Mouse (Mus musculus) ES-E14 (cell line): ENCODE results near the gene Gpr146. TPM values are rescaled to one million over a fixed set of nuclear protein-coding genes. Genes with fewer than 3 reads are reported as not detected.

Experiments
- DNase-seq: peaks from one replicate; pipeline ENCODE4 v3.0.0-alpha.2; 2013; ENCODE audit warnings: low read depth, low spot score
- H3K27ac ChIP-seq: 2 replicates; pipeline ENCODE4 v1.5.1; 2012; ENCODE audit warnings: low read depth, mild to moderate bottlenecking, low read length, moderate library complexity, mixed read lengths; ENCODE audit not compliant: poor library complexity, insufficient read depth, severe bottlenecking
- H3K36me3 ChIP-seq: 2 replicates; pipeline ENCODE4 v1.6.1; 2012; ENCODE audit warnings: mild to moderate bottlenecking, low read length, moderate library complexity, mixed read lengths; ENCODE audit not compliant: control insufficient read depth, poor library complexity, insufficient read depth, severe bottlenecking
- H3K4me1 ChIP-seq, 2 experiments: fragments of 150-350 bp in 1 of 2; sonication (generic) in 1 of 2; 2 replicates each; pipeline ENCODE4 v1.6.1; 2012; ENCODE audit warnings: low read length in 2 of 2, mild to moderate bottlenecking in 1 of 2, mixed read lengths in 1 of 2; ENCODE audit not compliant: control insufficient read depth in 2 of 2, insufficient read depth in 2 of 2, poor library complexity in 1 of 2
- H3K4me3 ChIP-seq, 2 experiments: fragments of 150-350 bp in 1 of 2; sonication (generic) in 1 of 2; 2 replicates each; pipeline ENCODE4 v1.5.1; 2012; ENCODE audit warnings: low read length in 2 of 2, low read depth in 1 of 2, mild to moderate bottlenecking in 1 of 2, mixed read lengths in 1 of 2; ENCODE audit not compliant: insufficient read depth in 1 of 2, poor library complexity in 1 of 2, severe bottlenecking in 1 of 2
- H3K9ac ChIP-seq: 2 replicates; pipeline ENCODE4 v1.6.1; 2012; ENCODE audit warnings: low read depth, mild to moderate bottlenecking, low read length, mixed read lengths; ENCODE audit not compliant: poor library complexity, insufficient read depth, severe bottlenecking
- H3K9me3 ChIP-seq: fragments of 150-350 bp; sonication (generic); 2 replicates; pipeline ENCODE4 v1.6.1; 2012; ENCODE audit warnings: low read depth, mild to moderate bottlenecking, low read length; ENCODE audit not compliant: control insufficient read depth, insufficient read depth
- CHD2 ChIP-seq: IDR thresholded peaks from 2 replicates; pipeline ENCODE4 v1.6.1; 2014; ENCODE audit warnings: mild to moderate bottlenecking, low read depth, low read length, inconsistent platforms
- HCFC1 ChIP-seq: IDR thresholded peaks from 2 replicates; pipeline ENCODE4 v1.6.1; 2012; ENCODE audit warnings: low read length, inconsistent platforms, borderline replicate concordance; ENCODE audit not compliant: insufficient read depth
- MAFK ChIP-seq: IDR thresholded peaks from 2 replicates; pipeline ENCODE4 v1.6.1; 2014; ENCODE audit warnings: mild to moderate bottlenecking, low read depth, low read length, inconsistent platforms; ENCODE audit not compliant: insufficient read depth
- ZC3H11A ChIP-seq: IDR thresholded peaks from 2 replicates; pipeline ENCODE4 v1.6.1; 2012; ENCODE audit warnings: low read depth, mild to moderate bottlenecking, inconsistent platforms, low read length, borderline replicate concordance
- ZNF384 ChIP-seq: IDR thresholded peaks from 2 replicates; pipeline ENCODE4 v1.6.1; 2012; ENCODE audit warnings: low read depth, low read length, inconsistent platforms
- in situ Hi-C, 2 experiments: fragments of 600-800 bp; cut with MboI; formaldehyde crosslinking; loops; one replicate each; pipeline ENCODE4 v1.15.1; 2025; ENCODE audit warnings: low sequenced_read_pairs in 2 of 2, inconsistent platforms in 1 of 2; ENCODE audit not compliant: unreplicated experiment in 2 of 2
- total RNA-seq: library from RNA; depleted of rRNA; stranded (reverse); fragments of 300-350 nt; gene quantifications from 2 replicates; pipeline ENCODE4 v1.2.3, GENCODE M21; 2012; rRNA removed

Gpr146 gene
- 1.1 and 1.3 TPM in 2 replicates for total RNA-seq

GRCm38 (mm10) chr5:139377468-139378270, at the start of gene Gpr146:
Gene Gpr146 (plus strand): TSS chr5:139377697.
- Histone ChIP-seq H3K4me1 (peaks cover 12 to 29% of the 10 kb centered on the region in 2 experiments), H3K27ac (no peak within 1 kb of the TSS), H3K9ac (no peak within 1 kb of the TSS), H3K9me3 (no peaks in the 10 kb centered on the region), H3K36me3 (no peaks in the 10 kb centered on the region), H3K4me3 (no peak within 1 kb of the TSS)
- in situ Hi-C loops: no loop called here
- no peak for TF ChIP-seq MAFK
- TF ChIP-seq HCFC1: no peak
- TF ChIP-seq ZC3H11A: no peak
- DNase-seq: no peak

GRCm38 (mm10) chr5:139330766-139331165, 46.7 kb upstream of the Gpr146 start:
- Histone ChIP-seq H3K4me3 (no peak overlapping the region), H3K4me1 (peaks cover 0 to 11% of the 10 kb centered on the region in 2 experiments; a peak in 2 of 4 replicates), H3K9ac (no peak overlapping the region), H3K27ac (no peak overlapping the region), H3K36me3 (no peaks in the 10 kb centered on the region), H3K9me3 (no peaks in the 10 kb centered on the region)
- DNase-seq: no peak
- in situ Hi-C loops: no loop called here
- TF ChIP-seq ZNF384 (no peak), HCFC1 (no peak), CHD2 (no peak), ZC3H11A (no peak), MAFK (no peak)

- peak; percentile 83 for DNase-seq
- no peak overlapping the region for H3K27ac ChIP-seq
- no peaks in the 10 kb centered on the region for H3K9me3 ChIP-seq
- H3K4me3 ChIP-seq: no peak overlapping the region
- TF ChIP-seq ZC3H11A (no peak), MAFK (no peak), HCFC1 (no peak), ZNF384 (no peak), CHD2 (no peak)
- in situ Hi-C loops: no loop called here
- no peaks in the 10 kb centered on the region for H3K36me3 ChIP-seq
- H3K4me1 ChIP-seq: peaks cover 0 to 4% of the 10 kb centered on the region in 2 experiments; a peak in 2 of 4 replicates
- H3K9ac ChIP-seq: no peak overlapping the region
Measured at GRCm38 (mm10) chr5:139331742-139332141, 45.8 kb upstream of the Gpr146 start.

GRCm38 (mm10) chr5:139332590-139333272, 44.8 kb upstream of the Gpr146 start:
- H3K36me3 ChIP-seq: no peaks in the 10 kb centered on the region
- no peaks in the 10 kb centered on the region for H3K9me3 ChIP-seq
- peaks cover under 1 to 2% of the 10 kb centered on the region in 2 experiments; a peak in 2 of 4 replicates for H3K4me1 ChIP-seq
- H3K9ac ChIP-seq: no peak overlapping the region
- TF ChIP-seq ZC3H11A: no peak
- TF ChIP-seq ZNF384: no peak
- no peak for TF ChIP-seq HCFC1
- no peak for TF ChIP-seq CHD2
- TF ChIP-seq MAFK: no peak
- no peak overlapping the region for H3K27ac ChIP-seq
- no peak for DNase-seq
- no peak overlapping the region for H3K4me3 ChIP-seq
- in situ Hi-C loops: no loop called here
